Mouse (Mus musculus): ENCODE measurements at regions not wholly inside any gene's neighbourhood (a gene's known extent, or its start where the extent isn't known, plus 50 kb on each side); places are given as distances from the start of the nearest gene placed in this dataset.

- DNase-seq (ENCODE audit: low spot score), result no peak
Measured at GRCm38 (mm10) chr3:40058719-40059420, 472.2 kb upstream of the Intu start.

GRCm38 (mm10) chr3:40070137-40070667 is 460.9 kb upstream of the Intu start:
- DNase-seq (ENCODE audit: low spot score), result no peak

DNA sequence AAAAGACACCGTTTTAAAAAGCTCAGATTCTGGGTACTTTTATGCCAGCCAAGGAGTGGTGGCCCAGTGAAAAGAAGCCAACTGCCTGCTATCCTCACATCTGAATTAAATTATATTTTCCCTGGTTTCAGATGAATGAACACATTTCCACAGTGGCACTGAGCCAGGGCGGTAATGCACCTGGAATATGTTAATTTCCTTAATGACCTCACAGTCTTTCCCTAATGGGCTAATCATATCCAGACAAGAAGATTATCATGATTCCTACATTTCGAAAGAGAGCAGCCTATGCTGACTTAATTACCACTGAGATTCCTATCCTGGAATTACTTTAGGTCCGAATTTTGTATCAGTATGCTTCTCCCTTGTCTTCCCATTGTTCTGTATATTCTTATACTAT is 454.3 kb upstream of the Intu start:
- no peak for DNase-seq (ENCODE audit: low spot score)

GRCm38 (mm10) chr3:40085116-40085515 is 446.0 kb upstream of the Intu start:
- no peak for DNase-seq (ENCODE audit: low spot score)

GRCm38 (mm10) chr3:40091773-40092343 is 439.2 kb upstream of the Intu start:
- DNase-seq (ENCODE audit: low spot score), result no peak

GRCm38 (mm10) chr3:40092765-40093368 is 438.2 kb upstream of the Intu start:
- no peak for DNase-seq (ENCODE audit: low spot score)

- no peak for DNase-seq (ENCODE audit: low spot score)
Measured at GRCm38 (mm10) chr3:40094040-40094439, 437.0 kb upstream of the Intu start.

- DNase-seq (ENCODE audit: low spot score), result no peak
Measured at GRCm38 (mm10) chr3:40094701-40095100, 436.4 kb upstream of the Intu start.

DNA sequence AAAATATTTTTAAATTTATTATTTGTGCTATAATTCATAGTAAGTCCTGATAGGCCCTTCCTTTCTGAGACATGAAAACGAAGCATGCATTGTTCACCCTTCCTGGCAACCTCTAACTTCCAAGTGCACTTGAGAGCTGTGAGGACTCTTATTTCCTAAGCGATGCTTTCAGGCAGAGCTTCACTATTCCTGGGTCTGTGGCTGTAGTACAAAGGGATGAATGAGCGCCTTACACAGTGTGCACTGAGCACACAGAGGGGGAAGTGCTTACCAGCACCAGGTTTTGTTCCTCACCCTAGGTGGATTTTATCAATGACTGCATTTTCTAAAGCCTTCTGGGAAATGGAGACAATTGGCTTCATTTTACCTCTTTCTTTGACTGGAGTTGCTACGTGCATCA is 428.4 kb upstream of the Intu start:
- DNase-seq (ENCODE audit: low spot score), result no peak

DNA sequence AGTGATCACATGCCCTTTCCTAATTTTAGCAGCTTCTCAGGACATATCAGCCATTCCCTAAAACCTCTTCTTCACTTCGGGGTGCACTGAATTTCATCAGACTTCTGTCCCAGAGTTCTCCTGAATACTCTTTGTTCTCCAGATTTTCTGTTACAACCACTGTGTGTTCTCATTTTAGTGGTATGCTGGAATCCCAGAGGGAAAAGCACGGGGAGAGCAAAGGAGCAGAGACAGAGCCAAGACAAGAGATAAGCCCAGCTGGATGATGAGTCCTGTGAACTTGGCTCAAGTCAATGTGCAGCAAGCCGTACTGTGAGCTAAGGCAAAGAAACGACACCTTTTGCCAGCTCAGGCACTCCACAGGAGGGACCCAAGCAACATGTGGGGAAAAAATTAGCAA is 416.3 kb upstream of the Intu start:
- peak; percentile 18 for DNase-seq (ENCODE audit: low spot score)

- no peak for DNase-seq (ENCODE audit: low spot score)
Measured at GRCm38 (mm10) chr3:40118551-40118950, 412.5 kb upstream of the Intu start.

GRCm38 (mm10) chr3:40119462-40119861 is 411.6 kb upstream of the Intu start:
- no peak for DNase-seq (ENCODE audit: low spot score)

DNA sequence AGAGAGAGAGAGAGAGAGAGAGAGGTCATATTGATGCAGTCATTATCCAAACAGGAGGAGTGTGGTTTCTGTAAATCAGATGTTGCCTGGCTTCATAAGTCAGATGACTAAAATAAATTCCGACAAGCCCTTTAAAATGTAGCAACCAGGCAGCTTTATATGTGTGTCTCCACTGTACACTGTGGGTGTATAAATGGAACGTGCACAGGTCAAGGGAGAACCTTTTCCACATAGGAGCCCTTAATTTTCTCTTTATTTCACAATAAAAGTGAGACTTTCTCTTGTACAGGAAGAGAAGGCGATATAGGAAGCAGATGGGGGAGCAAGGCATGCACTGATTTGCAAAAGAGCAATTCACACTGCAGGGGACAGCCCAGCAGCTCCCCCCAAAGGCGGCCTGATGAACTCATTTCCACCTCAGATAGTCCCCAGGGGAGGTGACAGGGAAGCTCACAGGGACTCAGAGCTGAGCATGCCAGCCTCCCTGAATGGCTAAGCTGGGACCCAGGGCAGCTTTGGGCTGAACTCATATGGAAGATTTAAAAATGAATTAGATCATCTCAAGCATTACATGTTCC is 410.7 kb upstream of the Intu start:
- DNase-seq (ENCODE audit: low spot score), result peak; percentile 5

DNA sequence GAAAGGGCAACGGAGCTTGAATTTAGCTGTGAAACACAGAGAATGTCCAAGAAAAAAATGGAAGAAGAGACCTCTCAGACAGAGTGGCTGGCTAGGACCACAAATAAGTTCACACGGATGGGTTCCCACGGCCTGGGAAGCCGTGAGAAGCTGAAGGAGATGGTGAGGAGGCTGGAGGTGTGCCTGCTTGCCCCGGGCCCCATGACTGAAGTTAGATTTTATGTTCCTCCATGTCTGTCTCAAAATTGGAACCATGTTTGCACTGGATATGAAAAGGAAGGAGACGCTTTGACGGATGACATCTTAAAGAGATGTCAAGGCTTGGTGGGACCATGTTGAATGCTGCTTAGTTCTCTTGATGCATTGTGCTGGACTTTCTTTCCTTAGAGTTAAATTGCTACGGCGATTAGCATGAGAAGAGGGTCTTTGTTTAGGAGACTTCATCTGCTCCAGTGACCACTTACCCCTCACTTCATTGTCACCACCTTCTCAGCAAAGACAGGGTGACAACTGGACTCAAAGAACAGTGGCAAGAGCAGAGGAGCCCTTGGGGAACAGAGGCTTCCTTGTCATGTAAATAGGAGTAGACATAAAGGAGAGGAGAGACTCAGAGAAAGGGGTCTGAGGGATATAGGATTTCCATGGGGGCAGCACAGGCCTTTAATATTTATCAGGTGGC is 407.4 kb upstream of the Intu start:
- DNase-seq (ENCODE audit: low spot score), result no peak

DNA sequence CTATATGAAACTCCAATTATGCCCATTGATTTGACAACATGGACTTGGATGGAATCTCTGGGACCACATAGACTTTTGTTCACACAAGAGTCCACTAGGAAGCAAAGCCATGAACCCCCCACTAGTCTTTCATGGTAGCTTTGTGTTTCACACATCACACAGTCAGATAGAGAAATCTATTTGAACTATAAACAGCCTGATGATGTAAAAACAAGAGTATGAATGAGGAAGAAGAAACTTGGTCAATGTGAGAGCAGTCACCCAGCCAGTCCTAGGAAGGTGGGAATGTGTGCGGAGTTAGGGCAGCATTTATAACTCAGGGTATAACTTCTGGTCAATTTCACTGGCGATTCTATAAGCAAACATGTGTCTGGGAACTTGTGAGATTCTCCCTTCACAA is 404.2 kb upstream of the Intu start:
- no peak for DNase-seq (ENCODE audit: low spot score)

DNA sequence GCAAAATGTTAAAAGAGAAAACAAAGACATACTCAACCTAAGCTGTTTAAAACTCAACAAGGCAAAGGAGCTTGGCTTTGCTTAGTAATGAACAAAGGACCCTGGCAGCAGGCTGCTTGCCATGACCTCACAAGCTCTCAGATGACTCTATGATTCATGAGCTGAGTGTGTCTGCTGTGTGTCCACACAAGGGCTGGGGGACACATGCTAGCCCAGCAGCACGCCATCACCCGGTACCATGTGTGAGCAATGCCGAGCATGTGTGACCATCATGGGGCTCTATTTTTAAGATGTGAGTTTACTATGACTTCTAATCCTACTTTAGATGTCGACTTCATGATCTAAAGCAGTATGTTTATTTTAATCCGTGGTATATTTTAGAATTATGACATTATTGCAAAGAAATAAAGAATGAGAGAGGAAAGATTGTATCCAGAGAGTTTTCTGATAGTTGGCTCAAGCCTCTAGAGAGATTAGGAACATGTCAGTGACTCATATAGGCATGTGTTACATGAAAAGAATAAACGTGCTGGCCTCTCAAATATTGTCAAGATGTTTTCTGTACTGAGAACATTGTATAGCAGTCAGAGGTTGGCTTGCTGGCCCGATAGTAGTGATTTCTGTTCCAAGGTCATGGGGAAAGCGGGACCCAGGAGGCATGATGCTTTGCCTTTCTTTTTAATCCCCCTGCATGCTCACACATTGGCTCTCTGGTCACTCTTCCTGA is 400.1 kb upstream of the Intu start:
- DNase-seq (ENCODE audit: low spot score), result no peak

- DNase-seq (ENCODE audit: low spot score), result no peak
Measured at GRCm38 (mm10) chr3:40138671-40139070, 392.4 kb upstream of the Intu start.

- DNase-seq (ENCODE audit: low spot score), result no peak
Measured at GRCm38 (mm10) chr3:40142229-40142628, 388.9 kb upstream of the Intu start.

GRCm38 (mm10) chr3:40158631-40159030 is 372.5 kb upstream of the Intu start:
- no peak for DNase-seq (ENCODE audit: low spot score)

DNA sequence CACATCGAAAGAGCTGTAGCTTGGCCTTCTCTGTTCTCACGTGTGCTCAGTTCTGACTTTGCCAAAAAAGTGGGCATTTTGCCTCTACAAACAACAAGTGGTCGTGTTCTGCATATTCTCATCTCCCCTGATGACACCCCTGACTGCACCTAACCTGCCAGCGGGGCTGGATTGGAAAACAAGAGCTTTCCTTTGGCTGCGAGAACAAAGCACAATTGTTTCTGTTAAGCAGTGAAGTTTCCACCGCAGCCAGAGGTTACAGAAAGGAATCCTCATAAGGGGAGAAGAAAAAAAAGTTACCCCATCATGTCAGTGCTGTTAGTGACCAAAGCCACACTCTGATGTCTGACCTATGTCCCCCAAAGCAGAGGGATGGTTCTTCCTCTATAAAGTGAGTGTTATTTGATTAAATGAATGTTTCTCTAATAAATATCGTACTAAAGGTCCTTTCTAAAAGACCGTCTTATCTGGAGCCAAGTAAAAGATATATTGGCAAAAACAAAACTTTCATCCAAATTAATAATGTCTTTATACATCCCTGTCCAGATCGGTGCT is 371.4 kb upstream of the Intu start:
- DNase-seq (ENCODE audit: low spot score), result no peak

DNA sequence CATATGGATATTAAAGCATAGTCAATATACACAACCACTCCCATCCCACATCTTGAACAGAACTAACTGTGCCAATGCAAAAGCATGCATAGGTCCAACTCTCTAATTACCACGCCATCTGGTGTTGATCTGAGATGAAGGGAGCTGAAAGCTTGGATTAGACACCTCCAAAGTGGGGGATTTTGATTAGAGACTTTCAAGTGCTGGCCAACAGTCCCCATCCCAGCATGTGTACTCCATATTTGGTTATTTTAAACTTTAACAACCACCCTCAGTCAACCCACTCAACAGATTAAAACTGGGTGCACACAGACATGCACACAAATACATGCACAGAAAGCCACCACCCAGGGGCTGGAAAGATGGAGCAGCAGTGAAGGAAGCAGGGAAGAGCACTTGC is 366.9 kb upstream of the Intu start:
- DNase-seq (ENCODE audit: low spot score), result no peak

All from gastrocnemius, adult 18-20 months (tissue).